Mouse (Mus musculus) intestine, embryonic 16.5 days (tissue): ENCODE results near the gene Arid4b. TPM values are rescaled to one million over a fixed set of nuclear protein-coding genes. Genes with fewer than 3 reads are reported as not detected.

Experiments used
- ATAC-seq: fragments of 200-750 bp; cut with Nextera tagmentation; 2 replicates; pipeline ENCODE4 v1.8.0; 2017; ENCODE audit warnings: moderate TSS enrichment, moderate library complexity
- H3K27ac ChIP-seq: fragments of 300-500 bp; sonication (generic); 2 replicates; pipeline ENCODE4 v1.5.1; 2014; ENCODE audit warnings: mild to moderate bottlenecking, low read length
- H3K27me3 ChIP-seq: fragments of 300-500 bp; sonication (generic); replicated peaks from 2 replicates; pipeline ENCODE4 v1.6.1; 2014; ENCODE audit warnings: low read length, control low read depth, mixed read lengths; ENCODE audit not compliant: control insufficient read depth, insufficient read depth
- H3K36me3 ChIP-seq: fragments of 300-500 bp; sonication (generic); 2 replicates; pipeline ENCODE4 v1.6.1; 2014; ENCODE audit warnings: low read length, control low read depth; ENCODE audit not compliant: control insufficient read depth, insufficient read depth
- H3K4me1 ChIP-seq: fragments of 300-500 bp; sonication (generic); 2 replicates; pipeline ENCODE4 v1.6.1; 2014; ENCODE audit warnings: low read length, control low read depth, mixed read lengths; ENCODE audit not compliant: control insufficient read depth, insufficient read depth
- H3K4me2 ChIP-seq: fragments of 300-500 bp; sonication (generic); 2 replicates; pipeline ENCODE4 v1.6.1; 2014; ENCODE audit warnings: low read depth, low read length, control low read depth
- H3K4me3 ChIP-seq: fragments of 300-500 bp; sonication (generic); 2 replicates; pipeline ENCODE4 v1.5.1; 2014; ENCODE audit warnings: mild to moderate bottlenecking, low read length
- H3K9ac ChIP-seq: fragments of 300-500 bp; sonication (generic); 2 replicates; pipeline ENCODE4 v1.6.1; 2014; ENCODE audit warnings: low read depth, low read length
- H3K9me3 ChIP-seq: fragments of 300-500 bp; sonication (generic); 2 replicates; pipeline ENCODE4 v1.6.1; 2016; ENCODE audit warnings: low read length, control low read depth; ENCODE audit not compliant: control insufficient read depth
- WGBS: fragments of 180-500 bp; shearing (Covaris S2); extraction: QIAGEN DNeasy Blood & Tissue Kit; methylation state at CpG from one replicate; pipeline ENCODE4 v1.1.7; 2014; 5-methylcytosine and 5-hydroxymethylcytosine counted together
- polyA plus RNA-seq: library from polyadenylated mRNA; unstranded; fragments of >200 nt; fragmentation: Nextera tagmentation; extraction: Ambion mirVana; gene quantifications from 2 replicates; pipeline ENCODE4 v1.2.1, GENCODE M21; 2015

Arid4b gene
- polyA plus RNA-seq, 1 experiment from 2014 or later, result 46.5 TPM

DNA sequence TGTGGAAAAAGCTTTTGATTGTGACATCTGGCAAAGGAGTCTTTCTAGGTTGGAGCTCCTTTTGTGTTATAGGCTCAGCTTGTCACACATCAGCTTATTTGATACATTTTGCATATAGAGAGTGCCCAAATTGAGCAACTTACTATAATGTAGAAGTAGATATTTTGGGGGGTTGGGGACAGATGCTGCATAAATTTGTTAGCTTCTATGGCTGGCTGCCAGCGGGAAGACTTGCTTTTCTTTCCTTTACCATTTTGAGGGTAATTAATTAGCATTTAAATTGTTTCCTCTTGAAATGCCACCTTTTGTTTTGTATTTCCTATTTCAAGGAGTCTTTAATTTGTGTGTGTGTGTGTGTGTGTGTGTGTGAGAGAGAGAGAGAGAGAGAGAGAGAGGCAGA lies 68.6 kb downstream of the Arid4b start:
- H3K9ac ChIP-seq, result no peak overlapping the region
- no peaks in the 10 kb centered on the region for H3K4me1 ChIP-seq
- H3K36me3 ChIP-seq, result peaks cover 3% of the 10 kb centered on the region; the same call in 1 of the 2 replicates
- H3K4me2 ChIP-seq, result no peak overlapping the region
- H3K9me3 ChIP-seq, result no peaks in the 10 kb centered on the region
- H3K27ac ChIP-seq, result no peak overlapping the region
- ATAC-seq, result no peak
- WGBS, result 92% methylated on average over 1 of the region's 1 CpGs
- no peak overlapping the region for H3K4me3 ChIP-seq
- no peaks in the 10 kb centered on the region for H3K27me3 ChIP-seq

DNA sequence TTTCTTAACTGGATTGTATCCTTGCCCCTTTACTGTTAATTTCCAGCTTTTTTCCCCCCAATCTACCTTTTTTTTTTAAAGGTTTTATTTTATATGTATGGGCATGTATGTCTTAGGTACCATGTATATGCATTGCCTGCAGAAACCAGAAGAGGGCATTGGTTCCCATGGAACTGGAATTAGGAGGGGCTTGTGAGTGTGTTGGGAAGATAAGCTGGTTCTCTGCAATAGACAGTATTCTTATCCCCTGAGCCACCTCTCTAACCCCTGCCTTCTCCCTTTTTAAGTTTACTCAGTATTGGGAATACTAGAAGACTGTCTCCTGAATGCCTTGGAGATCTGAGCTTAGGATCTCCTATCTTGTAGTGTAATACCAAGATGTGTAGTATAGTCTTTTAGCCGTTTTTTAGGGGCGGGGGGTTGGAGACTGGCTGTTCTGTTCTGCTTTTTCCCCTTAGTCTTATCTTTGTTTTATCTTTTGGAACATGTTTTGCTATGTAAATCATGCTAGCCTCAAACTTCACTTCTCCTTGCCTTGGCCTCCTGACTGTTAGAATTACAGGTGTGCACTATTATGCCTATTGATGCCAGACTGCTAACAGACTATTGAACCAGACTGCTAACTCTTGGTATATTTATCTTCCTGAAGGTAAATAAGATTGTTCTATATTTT lies 79.4 kb downstream of the Arid4b start:
- no peak for ATAC-seq
- Histone ChIP-seq H3K36me3 (peaks cover 2% of the 10 kb centered on the region; the same call in 1 of the 2 replicates), H3K27me3 (no peaks in the 10 kb centered on the region), H3K4me1 (no peaks in the 10 kb centered on the region), H3K4me3 (no peak overlapping the region), H3K9ac (no peak overlapping the region), H3K9me3 (no peaks in the 10 kb centered on the region), H3K4me2 (no peak overlapping the region), H3K27ac (no peak overlapping the region)
- 97% methylated on average over 2 of the region's 2 CpGs for WGBS

GRCm38 (mm10) chr13:14177989-14178388 lies 115.0 kb downstream of the Arid4b start:
- Histone ChIP-seq H3K27ac (no peak overlapping the region), H3K4me2 (no peak overlapping the region), H3K9me3 (no peaks in the 10 kb centered on the region), H3K4me3 (no peak overlapping the region), H3K4me1 (no peaks in the 10 kb centered on the region), H3K27me3 (no peaks in the 10 kb centered on the region), H3K9ac (no peak overlapping the region), H3K36me3 (no peaks in the 10 kb centered on the region)
- WGBS, result 84% methylated on average over 1 of the region's 1 CpGs
- no peak for ATAC-seq

DNA sequence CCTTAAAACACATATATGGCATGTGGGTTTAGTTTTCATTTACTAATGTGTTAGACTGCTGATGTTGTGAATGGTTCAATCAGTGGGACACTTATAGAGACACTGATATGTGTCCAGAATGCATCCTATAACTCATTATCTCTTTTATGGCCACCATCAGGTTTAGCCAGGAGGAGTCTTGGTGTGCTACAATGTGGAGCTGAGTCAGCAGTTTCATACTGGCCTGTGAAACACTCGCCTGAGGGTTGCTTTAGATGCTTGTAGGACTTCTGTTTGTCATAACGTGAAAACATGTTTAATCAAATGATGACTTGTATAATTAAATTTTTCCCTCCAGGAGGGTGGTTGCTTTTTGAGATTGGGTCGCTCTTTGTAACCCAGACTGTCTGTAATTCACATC lies 116.6 kb downstream of the Arid4b start:
- 84% methylated on average over 3 of the region's 3 CpGs for WGBS
- no peak for ATAC-seq

DNA sequence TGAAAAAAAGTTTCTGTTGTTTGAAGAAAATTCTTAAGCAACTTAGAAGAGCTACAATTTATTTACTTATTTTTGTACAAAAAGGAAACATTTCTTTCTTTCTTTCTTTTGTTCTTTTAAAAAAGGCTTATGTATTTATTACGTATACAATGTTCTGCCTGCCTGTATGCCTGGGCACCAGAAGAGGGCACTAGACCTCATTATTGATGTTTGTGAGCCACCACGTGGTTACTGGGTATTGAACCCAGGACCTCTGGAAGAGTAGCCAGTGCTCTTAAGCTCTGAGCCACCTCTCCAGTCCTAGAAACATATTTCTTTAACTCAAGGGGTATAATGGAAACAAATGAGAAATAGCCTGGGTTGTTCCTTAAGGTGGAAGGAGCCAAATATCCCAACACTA lies 182.9 kb downstream of the Arid4b start:
- H3K9ac ChIP-seq, result no peak overlapping the region
- no peaks in the 10 kb centered on the region for H3K27me3 ChIP-seq
- no peak overlapping the region for H3K4me3 ChIP-seq
- no peak overlapping the region for H3K4me2 ChIP-seq
- no peaks in the 10 kb centered on the region for H3K36me3 ChIP-seq
- no peaks in the 10 kb centered on the region for H3K9me3 ChIP-seq
- H3K27ac ChIP-seq, result no peak overlapping the region
- ATAC-seq, result no peak
- WGBS, result 50% methylated on average over 2 of the region's 2 CpGs
- no peaks in the 10 kb centered on the region for H3K4me1 ChIP-seq

More for the DNA sequence above, 116.6 kb downstream of the Arid4b start:
- Histone ChIP-seq H3K4me2 (no peak overlapping the region), H3K36me3 (no peaks in the 10 kb centered on the region), H3K27me3 (no peaks in the 10 kb centered on the region), H3K4me3 (no peak overlapping the region), H3K4me1 (no peaks in the 10 kb centered on the region), H3K27ac (no peak overlapping the region), H3K9ac (no peak overlapping the region), H3K9me3 (no peaks in the 10 kb centered on the region)

Other genes starting within 250 kb of the Arid4b start
- gene B3galnt2, start 108.8 kb upstream of the Arid4b start, polyA plus RNA-seq, result 30.0 and 32.9 TPM in 2 replicates
- gene Tbce, start 23.6 kb upstream of the Arid4b start, polyA plus RNA-seq, result 37.8 and 41.3 TPM in 2 replicates
- 36.7 and 36.8 TPM in 2 replicates for gene Ggps1, start 256 bp downstream of the Arid4b start, polyA plus RNA-seq